In the genomic region with DNA sequence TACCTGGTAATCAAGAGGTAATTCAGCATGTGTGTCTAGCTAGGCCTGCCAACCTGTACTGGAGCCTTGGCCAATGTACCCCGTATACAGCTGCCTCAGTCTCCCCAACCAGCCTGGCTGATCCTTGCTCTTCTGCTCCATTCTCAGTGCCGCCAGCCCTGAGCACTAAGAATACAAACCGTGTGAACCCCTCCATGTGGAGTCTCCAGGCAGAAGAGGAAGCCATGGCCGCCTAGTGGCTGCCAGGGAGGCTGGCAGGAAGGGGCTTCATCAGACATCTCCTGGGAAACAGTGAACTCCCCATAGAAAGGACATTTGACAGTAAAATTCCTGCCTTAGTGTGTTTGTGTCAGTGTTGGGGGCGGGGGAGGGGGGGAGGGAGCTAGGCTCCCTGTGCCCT, we compare ENCODE assay signal across 8 mouse cellular contexts. TPM values are rescaled to one million over a fixed set of nuclear protein-coding genes. Genes with fewer than 3 reads are reported as not detected.
DNase-seq lines count a peak whose midpoint lies in the region; ATAC-seq and TF ChIP-seq lines count a peak whose summit lies in the region.

No protein-coding gene starts in this region.

- TF ChIP-seq RAD21 in MEL (IDR thresholded peaks at IDR 0.05; ENCODE audit: low read depth, low read length), result peak; percentile 40

- H3K9ac ChIP-seq in intestine, postnatal 0 days (ENCODE audit: low read depth, low read length), result no peak overlapping the region
- H3K9ac ChIP-seq in intestine, embryonic 16.5 days (ENCODE audit: low read depth, low read length), result no peak overlapping the region
- H3K9ac ChIP-seq in MEL (ENCODE audit: control insufficient read depth, low read depth, low read length, poor library complexity, severe bottlenecking), result no peak overlapping the region
- no peak overlapping the region for H3K9ac ChIP-seq in embryonic facial prominence, embryonic 14.5 days (ENCODE audit: low read depth, low read length)
- H3K9ac ChIP-seq in midbrain, embryonic 16.5 days (ENCODE audit: low read depth, low read length), result 0 out of 2 replicates have a peak overlapping the region, but pooled peaks have one; percentile 11
- no peak overlapping the region for H3K9ac ChIP-seq in intestine, embryonic 15.5 days

- TF ChIP-seq EP300 in MEL (IDR thresholded peaks at IDR 0.05; ENCODE audit: low read depth in 1 of 2, low read length in 2 of 2), result no peak

- no peak overlapping the region for H3K4me3 ChIP-seq in intestine, postnatal 0 days (ENCODE audit: low read depth, low read length)
- H3K4me3 ChIP-seq in intestine, embryonic 16.5 days (ENCODE audit: low read length), result no peak overlapping the region
- no peak overlapping the region for H3K4me3 ChIP-seq in MEL (ENCODE audit: control insufficient read depth in 1 of 2, insufficient read depth in 1 of 2, low read depth in 2 of 2, low read length in 2 of 2)
- H3K4me3 ChIP-seq in embryonic facial prominence, embryonic 14.5 days (ENCODE audit: low read depth, low read length), result no peak overlapping the region
- no peak overlapping the region for H3K4me3 ChIP-seq in midbrain, embryonic 16.5 days (ENCODE audit: low read depth, low read length)
- H3K4me3 ChIP-seq in intestine, embryonic 15.5 days (replicated peaks), result no peak overlapping the region

- H3K4me2 ChIP-seq in intestine, postnatal 0 days (replicated peaks; ENCODE audit: low read depth), result no peak overlapping the region
- H3K4me2 ChIP-seq in intestine, embryonic 16.5 days (ENCODE audit: low read depth, low read length), result no peak overlapping the region
- no peak overlapping the region for H3K4me2 ChIP-seq in embryonic facial prominence, embryonic 14.5 days (ENCODE audit: low read depth, low read length)
- H3K4me2 ChIP-seq in midbrain, embryonic 16.5 days (ENCODE audit: low read length), result peak overlapping the region; percentile 32; the same call in 1 of the 2 replicates
- H3K4me2 ChIP-seq in intestine, embryonic 15.5 days (replicated peaks), result no peak overlapping the region

- H3K4me1 ChIP-seq in intestine, postnatal 0 days (replicated peaks; ENCODE audit: control insufficient read depth, insufficient read depth, low read length), result no peaks in the 10 kb centered on the region
- H3K4me1 ChIP-seq in intestine, embryonic 16.5 days (ENCODE audit: control insufficient read depth, insufficient read depth, low read length), result peaks cover 31% of the 10 kb centered on the region
- peaks cover 0 to 11% of the 10 kb centered on the region in 2 experiments; a peak in 3 of 4 replicates for H3K4me1 ChIP-seq in MEL (ENCODE audit: control insufficient read depth in 1 of 2, insufficient read depth in 2 of 2, low read length in 2 of 2)
- H3K4me1 ChIP-seq in embryonic facial prominence, embryonic 14.5 days (ENCODE audit: control insufficient read depth, insufficient read depth, low read length), result peaks cover 9% of the 10 kb centered on the region
- H3K4me1 ChIP-seq in midbrain, embryonic 16.5 days (ENCODE audit: control insufficient read depth, insufficient read depth, low read length), result peaks cover 32% of the 10 kb centered on the region
- peaks cover 25% of the 10 kb centered on the region for H3K4me1 ChIP-seq in intestine, embryonic 15.5 days (replicated peaks)

- H3K36me3 ChIP-seq in intestine, postnatal 0 days (ENCODE audit: control insufficient read depth, insufficient read depth), result no peaks in the 10 kb centered on the region
- H3K36me3 ChIP-seq in intestine, embryonic 16.5 days (ENCODE audit: control insufficient read depth, insufficient read depth, low read length), result no peaks in the 10 kb centered on the region
- H3K36me3 ChIP-seq in MEL (ENCODE audit: control insufficient read depth in 1 of 2, insufficient read depth in 2 of 2, low read length in 2 of 2), result peaks cover 0 to 9% of the 10 kb centered on the region in 2 experiments; a peak in 2 of 4 replicates
- no peaks in the 10 kb centered on the region for H3K36me3 ChIP-seq in embryonic facial prominence, embryonic 14.5 days (ENCODE audit: control insufficient read depth, insufficient read depth, low read length)
- H3K36me3 ChIP-seq in midbrain, embryonic 16.5 days (ENCODE audit: control insufficient read depth, insufficient read depth, low read length), result no peaks in the 10 kb centered on the region
- no peaks in the 10 kb centered on the region for H3K36me3 ChIP-seq in intestine, embryonic 15.5 days

- TF ChIP-seq POLR2A in MEL (IDR thresholded peaks at IDR 0.05; ENCODE audit: control insufficient read depth in 1 of 2, insufficient read depth in 1 of 2, low read depth in 1 of 2, low read length in 2 of 2, poor library complexity in 1 of 2), result no peak

- 0 out of 2 replicates have a peak, but pooled peaks cover 2% of the 10 kb centered on the region for H3K27me3 ChIP-seq in intestine, postnatal 0 days (replicated peaks; ENCODE audit: control insufficient read depth, insufficient read depth, low read length)
- peaks cover 6% of the 10 kb centered on the region; the same call in 1 of the 2 replicates for H3K27me3 ChIP-seq in intestine, embryonic 16.5 days (replicated peaks; ENCODE audit: control insufficient read depth, insufficient read depth, low read length)
- H3K27me3 ChIP-seq in MEL (ENCODE audit: control insufficient read depth in 1 of 2, insufficient read depth in 2 of 2, low read length in 2 of 2), result no peaks in the 10 kb centered on the region
- H3K27me3 ChIP-seq in embryonic facial prominence, embryonic 14.5 days (replicated peaks; ENCODE audit: control insufficient read depth, insufficient read depth, low read length), result peaks cover 48% of the 10 kb centered on the region
- peaks cover 8% of the 10 kb centered on the region for H3K27me3 ChIP-seq in midbrain, embryonic 16.5 days (ENCODE audit: control insufficient read depth, insufficient read depth, low read depth, low read length)
- H3K27me3 ChIP-seq in intestine, embryonic 15.5 days (replicated peaks), result no peaks in the 10 kb centered on the region; the same call in none of the 2 replicates

- ATAC-seq in intestine, postnatal 0 days, result no peak
- ATAC-seq in intestine, embryonic 16.5 days, result no peak; the same call in 1 of the 2 replicates
- ATAC-seq in embryonic facial prominence, embryonic 14.5 days (ENCODE audit: low read depth), result peak; percentile 50; the same call in 1 of the 2 replicates
- ATAC-seq in midbrain, embryonic 16.5 days, result no peak
- no peak for ATAC-seq in intestine, embryonic 15.5 days

- peak; percentile 78 for DNase-seq in MEL (ENCODE audit: low read depth, low spot score)
- DNase-seq in embryonic facial prominence, embryonic 14.5 days (ENCODE audit: low spot score), result peak; percentile 57
- peak; percentile 58 to 69 for DNase-seq in kidney, postnatal 4 days
- no peak for DNase-seq in adipocyte (ENCODE audit: low spot score)

- H3K79me2 ChIP-seq in MEL (ENCODE audit: control insufficient read depth, insufficient read depth, low read length, poor library complexity), result no peaks in the 10 kb centered on the region; the same call in 1 of the 2 replicates

- peak; percentile 71 for TF ChIP-seq CTCF in intestine, postnatal 0 days (IDR thresholded peaks at IDR 0.05; ENCODE audit: low read depth)
- peak; percentile 70 to 83 (median 79) for TF ChIP-seq CTCF in MEL (IDR thresholded peaks at IDR 0.05 in 2 of 3, conservative IDR thresholded peaks at IDR 0.05 in 1 of 3; ENCODE audit: control insufficient read depth in 1 of 3, insufficient read depth in 1 of 3, low read depth in 2 of 3, low read length in 3 of 3, poor library complexity in 1 of 3, severe bottlenecking in 1 of 3)

- no peak overlapping the region for H3K27ac ChIP-seq in intestine, postnatal 0 days (ENCODE audit: low read depth, low read length)
- no peak overlapping the region for H3K27ac ChIP-seq in intestine, embryonic 16.5 days (ENCODE audit: low read length)
- no peak overlapping the region for H3K27ac ChIP-seq in MEL (ENCODE audit: control insufficient read depth, low read depth, low read length)
- no peak overlapping the region for H3K27ac ChIP-seq in embryonic facial prominence, embryonic 14.5 days (replicated peaks; ENCODE audit: low read depth, low read length)
- no peak overlapping the region for H3K27ac ChIP-seq in midbrain, embryonic 16.5 days (ENCODE audit: low read length)
- no peak overlapping the region for H3K27ac ChIP-seq in intestine, embryonic 15.5 days

- H3K9me3 ChIP-seq in intestine, postnatal 0 days (ENCODE audit: control insufficient read depth), result no peaks in the 10 kb centered on the region
- no peaks in the 10 kb centered on the region for H3K9me3 ChIP-seq in intestine, embryonic 16.5 days (ENCODE audit: control insufficient read depth, low read length)
- H3K9me3 ChIP-seq in MEL (replicated peaks; ENCODE audit: insufficient read depth, low read length), result no peaks in the 10 kb centered on the region
- H3K9me3 ChIP-seq in embryonic facial prominence, embryonic 14.5 days (ENCODE audit: control insufficient read depth, low read length), result no peaks in the 10 kb centered on the region
- H3K9me3 ChIP-seq in midbrain, embryonic 16.5 days (replicated peaks; ENCODE audit: control insufficient read depth, low read length, poor library complexity, severe bottlenecking), result no peaks in the 10 kb centered on the region
- H3K9me3 ChIP-seq in intestine, embryonic 15.5 days, result no peaks in the 10 kb centered on the region

- 27% methylated on average over 5 of the region's 5 CpGs for WGBS in intestine, postnatal 0 days
- 8% methylated on average over 5 of the region's 5 CpGs for WGBS in intestine, embryonic 16.5 days
- WGBS in embryonic facial prominence, embryonic 14.5 days, result 10% methylated on average over 5 of the region's 5 CpGs
- WGBS in midbrain, embryonic 16.5 days, result 3% methylated on average over 5 of the region's 5 CpGs
- WGBS in intestine, embryonic 15.5 days, result 11% methylated on average over 5 of the region's 5 CpGs

RNA-seq across cellular contexts. Expression of a gene that starts 33.2 kb away (rescaled TPM):
- 0.07 TPM in 1 of 2 replicates, not detected in the other for polyA plus RNA-seq in intestine, postnatal 0 days (2015; fragmentation: Nextera tagmentation; extraction: Ambion mirVana)
- polyA plus RNA-seq in intestine, embryonic 16.5 days (2015; fragmentation: Nextera tagmentation; extraction: Ambion mirVana), result 0.05 TPM in 1 of 2 replicates, not detected in the other
- total RNA-seq in MEL (2012; rRNA removed), result not detected in 2 replicates
- polyA plus RNA-seq in MEL (2012; ENCODE audit: insufficient read depth in 1 of 2, insufficient read length in 2 of 2, low read depth in 1 of 2, low replicate concordance in 2 of 2, missing spikeins in 1 of 2), result not detected
- polyA plus RNA-seq in embryonic facial prominence, embryonic 14.5 days (2014; fragmentation: Nextera tagmentation; extraction: Ambion mirVana), result 0.10 TPM in 1 of 2 replicates, not detected in the other
- 4.5 and 5.6 TPM in 2 replicates for polyA plus RNA-seq in midbrain, embryonic 16.5 days (2015; fragmentation: Nextera tagmentation; extraction: Ambion mirVana)
- 0.09 TPM in 2 replicates for polyA plus RNA-seq in intestine, embryonic 15.5 days (2015; fragmentation: Nextera tagmentation; extraction: Ambion mirVana)

RNA-seq across cellular contexts. Expression of a gene that starts 51.9 kb away (rescaled TPM):
- 99.5 and 102 TPM in 2 replicates for polyA plus RNA-seq in intestine, postnatal 0 days (2015; fragmentation: Nextera tagmentation; extraction: Ambion mirVana)
- polyA plus RNA-seq in intestine, embryonic 16.5 days (2015; fragmentation: Nextera tagmentation; extraction: Ambion mirVana), result 91.7 and 92.3 TPM in 2 replicates
- 25.4 and 35.2 TPM in 2 replicates for total RNA-seq in MEL (2012; rRNA removed)
- polyA plus RNA-seq in MEL (2012; ENCODE audit: insufficient read depth in 1 of 2, insufficient read length in 2 of 2, low read depth in 1 of 2, low replicate concordance in 2 of 2, missing spikeins in 1 of 2), result 100 to 1,000 TPM in 1 of 2 experiments, not detected in 1; 114 TPM
- polyA plus RNA-seq in embryonic facial prominence, embryonic 14.5 days (2014; fragmentation: Nextera tagmentation; extraction: Ambion mirVana), result 4.1 and 5.1 TPM in 2 replicates
- 2.4 and 2.9 TPM in 2 replicates for polyA plus RNA-seq in midbrain, embryonic 16.5 days (2015; fragmentation: Nextera tagmentation; extraction: Ambion mirVana)
- 52.2 and 68.9 TPM in 2 replicates for polyA plus RNA-seq in intestine, embryonic 15.5 days (2015; fragmentation: Nextera tagmentation; extraction: Ambion mirVana)
